Mouse (Mus musculus): Measurements from ENCODE around the gene Rita1.

Gene Rita1

DNA sequence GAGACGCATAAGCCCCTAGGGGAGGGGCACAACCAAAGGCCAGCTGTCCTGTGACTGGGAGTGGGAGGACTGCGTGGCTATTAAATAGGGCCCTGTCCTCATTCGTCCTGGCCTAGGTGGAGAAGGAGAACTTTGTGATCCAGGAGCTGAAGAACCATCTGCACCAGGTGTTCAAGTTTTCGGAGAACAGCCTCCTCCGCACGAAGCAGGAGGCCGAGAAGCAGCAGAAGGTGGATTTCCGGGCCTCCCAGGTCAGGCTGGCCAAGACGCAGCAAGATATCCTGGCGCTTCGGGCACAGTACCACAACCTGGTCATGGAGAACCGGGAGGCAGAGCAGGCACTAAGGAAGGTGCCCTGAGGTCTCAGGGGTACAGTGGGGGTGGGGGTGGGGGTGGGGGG is 10.2 kb downstream of the Rita1 start:
- no peak for DNase-seq (ENCODE audit: low read depth, low spot score)

GRCm38 (mm10) chr5:120600946-120601668 is 11.3 kb downstream of the Rita1 start:
- DNase-seq (ENCODE audit: low read depth, low spot score), result no peak

- DNase-seq (ENCODE audit: low read depth, low spot score), result no peak
These were observed 12.8 kb downstream of the Rita1 start for GRCm38 (mm10) chr5:120599625-120600024.

GRCm38 (mm10) chr5:120594485-120594884 is 17.9 kb downstream of the Rita1 start:
- DNase-seq (ENCODE audit: low read depth, low spot score), result no peak

GRCm38 (mm10) chr5:120592141-120592540 is 20.2 kb downstream of the Rita1 start:
- DNase-seq (ENCODE audit: low read depth, low spot score), result no peak

- no peak for DNase-seq (ENCODE audit: low read depth, low spot score)
These were observed 21.9 kb downstream of the Rita1 start for GRCm38 (mm10) chr5:120590356-120591010.

- DNase-seq (ENCODE audit: low read depth, low spot score), result peak; percentile 98
These were observed 23.8 kb downstream of the Rita1 start, which contains the start of the genes Tpcn1 and Iqcd for GRCm38 (mm10) chr5:120588569-120589094. Gene Tpcn1, minus strand, starts transcription at chr5:120588673. Gene Iqcd, plus strand, starts transcription at chr5:120589016.

GRCm38 (mm10) chr5:120587940-120588568 is 24.3 kb downstream of the Rita1 start:
- no peak for DNase-seq (ENCODE audit: low read depth, low spot score)

GRCm38 (mm10) chr5:120587616-120587926 is 24.8 kb downstream of the Rita1 start:
- DNase-seq (ENCODE audit: low read depth, low spot score), result no peak

- DNase-seq (ENCODE audit: low read depth, low spot score), result no peak
These were observed 25.4 kb downstream of the Rita1 start for GRCm38 (mm10) chr5:120586741-120587615.

DNA sequence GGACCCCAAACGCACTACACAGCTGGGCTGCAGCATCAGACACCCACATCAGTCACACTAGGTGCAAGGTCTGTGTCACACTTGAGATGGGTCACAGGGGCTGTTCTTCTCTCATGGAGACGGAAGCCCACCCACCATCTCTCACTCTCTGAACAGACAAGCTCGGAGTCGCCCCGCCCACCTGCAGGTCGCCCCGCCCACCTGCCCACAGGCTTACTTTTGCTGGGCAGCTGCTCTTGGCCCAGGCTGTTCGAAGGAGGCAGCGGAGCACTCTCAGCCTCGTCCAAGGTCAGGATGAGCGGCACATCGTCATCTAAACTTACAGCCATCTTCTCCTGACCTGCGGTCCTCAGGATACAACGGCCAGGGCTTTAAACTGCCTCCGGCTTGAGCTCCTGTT is 27.4 kb downstream of the Rita1 start:
- DNase-seq (ENCODE audit: low read depth, low spot score), result no peak

DNA sequence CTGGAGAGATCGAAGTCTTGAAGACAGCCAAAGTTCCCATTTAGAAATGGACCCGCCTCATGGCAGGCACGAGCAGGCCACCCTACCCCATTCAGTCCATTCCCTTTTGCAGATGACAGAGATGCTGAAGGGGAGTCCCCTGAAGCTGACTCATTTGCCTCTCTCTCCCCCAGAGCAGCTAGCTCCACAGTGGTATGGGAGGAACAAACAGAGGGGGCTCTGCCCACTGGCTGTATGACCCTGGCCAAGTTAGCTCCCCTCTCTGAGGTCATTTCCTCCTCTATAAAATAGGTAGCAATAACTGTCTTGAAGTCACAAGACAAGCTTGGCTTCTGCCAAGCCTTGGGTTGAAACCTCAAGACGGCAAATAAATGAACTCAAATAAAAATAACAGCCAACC is 28.9 kb downstream of the Rita1 start:
- DNase-seq (ENCODE audit: low read depth, low spot score), result no peak

- DNase-seq (ENCODE audit: low read depth, low spot score), result no peak
These were observed 30.4 kb downstream of the Rita1 start for GRCm38 (mm10) chr5:120582002-120582401.

DNA sequence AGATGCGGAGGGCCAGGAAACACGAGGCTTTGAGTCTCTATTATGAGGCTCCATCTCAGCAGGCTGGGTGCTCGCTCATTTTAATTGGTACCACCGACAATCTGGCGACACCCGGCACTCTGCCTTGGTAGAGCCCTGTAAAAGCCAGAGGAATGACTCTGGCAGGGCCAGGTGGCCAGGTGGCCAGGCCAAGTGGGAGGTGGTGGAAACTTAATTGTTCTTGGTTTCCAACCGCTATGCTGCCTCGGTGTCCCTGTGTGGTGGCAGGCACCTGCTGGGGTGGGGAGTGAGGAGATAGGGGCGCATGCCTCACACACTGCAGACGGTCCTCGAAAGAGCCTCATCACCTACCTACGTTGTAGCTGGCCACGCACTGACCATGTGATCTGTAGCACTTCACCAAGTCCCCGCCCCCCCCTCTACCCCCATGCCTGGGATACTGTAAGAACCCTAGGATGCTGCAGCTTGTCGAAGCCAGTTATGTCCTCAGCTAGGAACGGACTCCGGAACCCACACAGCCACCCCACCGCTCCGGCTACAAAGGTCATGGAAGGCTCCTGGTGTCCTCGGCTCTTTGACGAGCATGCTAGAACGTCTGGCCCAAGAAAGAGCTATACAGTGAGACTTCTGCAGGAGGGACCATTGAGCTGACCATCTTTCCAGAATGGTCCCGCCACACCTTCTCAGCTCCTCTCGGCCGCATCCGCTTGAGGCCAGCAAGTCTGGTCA is 32.3 kb downstream of the Rita1 start:
- no peak for DNase-seq (ENCODE audit: low read depth, low spot score)

GRCm38 (mm10) chr5:120579211-120579897 is 33.0 kb downstream of the Rita1 start:
- DNase-seq (ENCODE audit: low read depth, low spot score), result no peak

DNA sequence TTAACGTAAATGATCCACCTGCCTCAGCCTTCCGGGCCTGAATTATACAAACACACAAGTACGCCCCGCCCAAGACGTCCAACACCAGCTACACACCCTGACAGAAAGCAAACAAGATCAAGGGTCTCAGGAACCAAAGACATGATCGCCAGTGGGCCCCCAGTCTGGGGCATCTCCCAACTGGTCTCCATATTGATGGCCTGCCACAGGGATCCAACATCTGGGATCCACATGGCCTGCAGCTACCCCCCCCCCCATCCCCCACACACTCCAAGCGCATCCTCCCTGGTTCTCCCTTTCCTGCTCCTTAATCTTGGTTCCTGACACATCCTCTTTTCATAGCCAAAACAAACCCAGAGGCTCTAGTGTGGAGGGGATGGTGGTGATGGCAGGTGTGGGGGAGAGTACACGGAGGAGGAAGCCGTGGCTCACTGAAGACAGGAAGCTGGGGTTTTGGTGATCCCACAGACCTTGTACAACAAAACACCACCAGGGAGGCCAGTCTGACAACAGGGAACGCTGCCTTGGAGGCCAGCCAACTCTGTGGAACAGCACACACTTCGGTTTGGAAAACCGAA is 33.8 kb downstream of the Rita1 start:
- DNase-seq (ENCODE audit: low read depth, low spot score), result no peak

GRCm38 (mm10) chr5:120577935-120578441 is 34.4 kb downstream of the Rita1 start:
- DNase-seq (ENCODE audit: low read depth, low spot score), result no peak

DNA sequence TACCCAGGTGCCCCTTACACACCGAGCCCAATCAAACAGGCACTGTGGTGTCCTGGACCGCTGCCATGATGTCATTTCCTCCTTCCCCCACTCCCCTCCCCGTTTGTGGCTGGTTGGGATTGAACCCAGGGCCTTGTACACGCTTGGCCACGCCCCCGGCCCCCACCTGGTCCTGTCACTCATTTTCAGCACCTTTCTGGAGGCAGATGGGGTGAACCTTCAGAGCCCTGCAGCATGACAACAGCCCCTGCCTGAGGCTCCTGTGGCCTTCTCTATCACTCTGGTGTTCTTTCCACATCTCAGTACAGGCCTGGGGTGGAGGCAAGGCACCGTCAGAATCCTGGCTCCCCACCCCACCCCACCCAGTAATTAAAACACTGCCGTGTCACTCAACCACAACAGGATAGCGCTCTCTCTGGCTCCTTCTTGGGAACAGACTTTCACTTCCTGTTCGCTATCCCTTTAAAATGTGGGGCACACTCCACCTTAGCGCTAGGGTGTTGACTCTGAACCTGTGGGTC is 35.5 kb downstream of the Rita1 start:
- no peak for DNase-seq (ENCODE audit: low read depth, low spot score)

- DNase-seq (ENCODE audit: low read depth, low spot score), result no peak
These were observed 37.8 kb downstream of the Rita1 start for GRCm38 (mm10) chr5:120574469-120575063.
